Mouse (Mus musculus) heart, embryonic 13.5 days (tissue): ENCODE measurements around the gene Bri3bp. TPM values are rescaled to one million over a fixed set of nuclear protein-coding genes. Genes with fewer than 3 reads are reported as not detected.
A peak's percentile ranks its signal among the peaks of the same experiment; 100 is the strongest.
"Not testable (repeated sequence)": the region's sequence is repeated elsewhere in the genome, so short reads cannot be mapped to it uniquely, and the experiment has no call there.

ENCODE experiments used
- ATAC-seq: fragments of 200-750 bp; cut with Nextera tagmentation; 2 replicates; pipeline ENCODE4 v1.8.0; 2017; ENCODE audit warnings: moderate TSS enrichment; ENCODE audit not compliant: insufficient number of reproducible peaks, low FRiP score, low TSS enrichment; ENCODE audit errors: extremely low read depth
- H3K27ac ChIP-seq: fragments of 300-500 bp; sonication (generic); replicated peaks from 2 replicates; pipeline ENCODE4 v1.5.1; 2015; ENCODE audit warnings: moderate library complexity, mild to moderate bottlenecking, inconsistent platforms
- H3K27me3 ChIP-seq: fragments of 300-500 bp; sonication (generic); replicated peaks from 2 replicates; pipeline ENCODE4 v1.6.1; 2015; ENCODE audit warnings: mild to moderate bottlenecking, inconsistent platforms
- H3K36me3 ChIP-seq: fragments of 300-500 bp; sonication (generic); 2 replicates; pipeline ENCODE4 v1.6.1; 2015; ENCODE audit warnings: mild to moderate bottlenecking, inconsistent platforms
- H3K4me1 ChIP-seq: fragments of 300-500 bp; sonication (generic); 2 replicates; pipeline ENCODE4 v1.6.1; 2015; ENCODE audit warnings: inconsistent platforms
- H3K4me2 ChIP-seq: fragments of 300-500 bp; sonication (generic); 2 replicates; pipeline ENCODE4 v1.6.1; 2015; ENCODE audit warnings: inconsistent platforms, mild to moderate bottlenecking, moderate library complexity
- H3K4me3 ChIP-seq: fragments of 300-500 bp; sonication (generic); 2 replicates; pipeline ENCODE4 v1.5.1; 2015; ENCODE audit warnings: moderate library complexity, mild to moderate bottlenecking, inconsistent platforms
- H3K9ac ChIP-seq: fragments of 300-500 bp; sonication (generic); 2 replicates; pipeline ENCODE4 v1.6.1; 2015; ENCODE audit warnings: inconsistent platforms, mild to moderate bottlenecking, moderate library complexity
- H3K9me3 ChIP-seq: fragments of 300-500 bp; sonication (generic); 2 replicates; pipeline ENCODE4 v1.6.1; 2016; ENCODE audit warnings: inconsistent platforms
- WGBS: fragments of 180-500 bp; shearing (Covaris S2); methylation state at CpG from one replicate; pipeline ENCODE4 v1.1.7; 2015; ENCODE audit warnings: mixed read lengths; 5-methylcytosine and 5-hydroxymethylcytosine counted together
- polyA plus RNA-seq: library from polyadenylated mRNA; unstranded; fragments of >200 nt; fragmentation: Nextera tagmentation; extraction: Ambion mirVana; gene quantifications from 2 replicates; pipeline ENCODE4 v1.2.1, GENCODE M21; 2015

Bri3bp gene
- polyA plus RNA-seq, 1 experiment from 2014 or later = 35.8 TPM

DNA sequence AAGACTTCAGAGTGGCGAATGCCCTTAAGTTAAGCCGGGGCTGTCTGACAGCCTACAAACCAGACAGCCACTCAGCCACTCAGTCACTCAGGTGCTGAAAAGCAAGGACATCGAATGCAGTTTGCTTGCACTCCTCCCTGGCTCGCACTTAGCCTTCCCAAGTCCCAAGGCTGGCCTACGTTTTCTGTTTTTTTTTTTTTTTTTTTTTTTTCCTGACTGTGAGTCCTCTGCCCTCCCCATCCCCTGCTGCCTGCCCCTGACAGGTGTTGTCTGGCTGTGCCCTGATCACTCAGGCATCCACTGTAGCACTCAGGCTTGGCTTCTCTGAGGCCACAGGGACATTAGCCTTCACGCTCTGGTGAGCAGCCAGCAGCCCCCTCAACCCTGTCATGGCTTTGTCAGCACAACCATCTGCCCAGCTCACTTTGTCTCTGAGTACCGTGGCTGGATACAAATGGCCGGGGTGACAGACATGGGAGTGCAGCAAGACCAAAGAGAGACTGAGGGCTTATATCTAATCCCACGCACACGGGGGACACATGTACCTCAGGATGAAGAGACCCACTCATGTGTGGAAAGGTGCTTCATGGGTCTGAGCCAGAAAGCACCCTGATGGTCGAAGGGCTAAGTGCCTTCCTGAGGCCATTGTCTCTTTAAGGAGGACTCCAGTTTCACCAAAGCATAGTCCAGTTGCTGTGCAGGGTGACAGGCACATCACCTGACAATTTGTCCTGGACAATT, 46.2 kb downstream of the Bri3bp start:
- 69% methylated on average over 11 of the region's 11 CpGs for WGBS
- peak overlapping the region; percentile 33; the same call in 1 of the 2 replicates for H3K9ac ChIP-seq
- no peak overlapping the region for H3K27ac ChIP-seq
- no peaks in the 10 kb centered on the region for H3K9me3 ChIP-seq
- no peaks in the 10 kb centered on the region for H3K27me3 ChIP-seq
- peaks cover 54% of the 10 kb centered on the region for H3K36me3 ChIP-seq
- no peak overlapping the region for H3K4me3 ChIP-seq
- H3K4me1 ChIP-seq = peaks cover 9% of the 10 kb centered on the region
- ATAC-seq = no peak
- H3K4me2 ChIP-seq = no peak overlapping the region

- no peak overlapping the region; the same call in 1 of the 2 replicates for H3K9ac ChIP-seq
- no peaks in the 10 kb centered on the region for H3K27me3 ChIP-seq
- peaks cover 54% of the 10 kb centered on the region for H3K36me3 ChIP-seq
- no peaks in the 10 kb centered on the region for H3K9me3 ChIP-seq
- H3K4me1 ChIP-seq = peaks cover 9% of the 10 kb centered on the region
- H3K27ac ChIP-seq = no peak overlapping the region
- 54% methylated on average over 4 of the region's 4 CpGs for WGBS
- no peak overlapping the region for H3K4me2 ChIP-seq
- H3K4me3 ChIP-seq = no peak overlapping the region
- ATAC-seq = no peak
These were observed 46.7 kb downstream of the Bri3bp start for GRCm38 (mm10) chr5:125488116-125488455.

DNA sequence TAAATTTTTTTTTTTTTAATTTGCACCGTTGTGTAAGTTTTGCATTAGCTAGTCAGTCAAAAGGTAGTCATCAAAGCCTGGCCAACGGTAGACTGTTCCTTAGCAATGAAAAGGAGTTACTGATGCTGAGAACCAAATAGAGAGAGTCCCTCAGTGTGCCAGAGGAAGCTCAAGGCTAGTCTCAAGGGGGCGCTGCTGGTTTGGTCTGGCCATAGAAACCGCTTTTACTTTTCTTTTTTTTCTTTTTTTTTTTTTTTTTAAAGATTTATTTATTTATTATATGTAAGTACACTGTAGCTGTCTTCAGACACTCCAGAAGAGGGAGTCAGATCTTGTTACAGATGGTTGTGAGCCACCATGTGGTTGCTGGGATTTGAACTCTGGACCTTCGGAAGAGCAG, 47.6 kb downstream of the Bri3bp start:
- not testable (repeated sequence) for H3K4me3 ChIP-seq, H3K9ac ChIP-seq, H3K4me2 ChIP-seq, H3K27me3 ChIP-seq, H3K27ac ChIP-seq, ATAC-seq, H3K9me3 ChIP-seq, H3K4me1 ChIP-seq
- 86% methylated on average over 5 of the region's 5 CpGs for WGBS
- peaks cover 50% of the 10 kb centered on the region for H3K36me3 ChIP-seq

GRCm38 (mm10) chr5:125491107-125491506, 49.7 kb downstream of the Bri3bp start:
- Histone ChIP-seq H3K9ac (no peak overlapping the region), H3K4me3 (no peak overlapping the region), H3K36me3 (peaks cover 49% of the 10 kb centered on the region), H3K27ac (no peak overlapping the region), H3K9me3 (no peaks in the 10 kb centered on the region), H3K4me2 (no peak overlapping the region), H3K27me3 (no peaks in the 10 kb centered on the region), H3K4me1 (peaks cover 9% of the 10 kb centered on the region)
- ATAC-seq = no peak
- WGBS = 83% methylated on average over 10 of the region's 10 CpGs

GRCm38 (mm10) chr5:125492379-125493092, 51.2 kb downstream of the Bri3bp start:
- Histone ChIP-seq H3K9me3 (no peaks in the 10 kb centered on the region), H3K4me2 (no peak overlapping the region), H3K36me3 (peaks cover 45% of the 10 kb centered on the region), H3K27me3 (no peaks in the 10 kb centered on the region), H3K4me3 (no peak overlapping the region), H3K27ac (no peak overlapping the region), H3K9ac (no peak overlapping the region), H3K4me1 (peaks cover 8% of the 10 kb centered on the region)
- WGBS = 61% methylated on average over 17 of the region's 17 CpGs
- no peak for ATAC-seq

DNA sequence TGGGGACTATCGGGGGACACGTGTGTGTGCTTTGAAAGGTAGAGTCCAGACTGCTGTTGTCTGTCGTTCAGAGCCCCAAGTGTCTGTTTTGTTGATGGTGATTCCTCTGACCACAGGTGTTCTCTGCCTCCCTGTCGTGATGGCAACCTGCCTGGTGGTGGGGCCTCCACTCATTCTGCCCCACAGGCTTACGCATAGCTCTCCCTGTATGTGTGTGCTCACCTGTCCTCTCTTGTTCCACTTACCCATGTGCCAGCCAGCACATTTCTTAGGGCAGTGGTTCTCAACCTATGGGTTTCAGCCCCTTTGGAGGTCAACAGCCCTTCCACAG, 51.7 kb downstream of the Bri3bp start:
- Histone ChIP-seq H3K9me3 (no peaks in the 10 kb centered on the region), H3K27ac (no peak overlapping the region), H3K4me1 (peaks cover 3% of the 10 kb centered on the region), H3K27me3 (no peaks in the 10 kb centered on the region), H3K4me2 (no peak overlapping the region), H3K36me3 (peaks cover 45% of the 10 kb centered on the region), H3K9ac (no peak overlapping the region), H3K4me3 (no peak overlapping the region)
- no peak for ATAC-seq
- 71% methylated on average over 5 of the region's 5 CpGs for WGBS

DNA sequence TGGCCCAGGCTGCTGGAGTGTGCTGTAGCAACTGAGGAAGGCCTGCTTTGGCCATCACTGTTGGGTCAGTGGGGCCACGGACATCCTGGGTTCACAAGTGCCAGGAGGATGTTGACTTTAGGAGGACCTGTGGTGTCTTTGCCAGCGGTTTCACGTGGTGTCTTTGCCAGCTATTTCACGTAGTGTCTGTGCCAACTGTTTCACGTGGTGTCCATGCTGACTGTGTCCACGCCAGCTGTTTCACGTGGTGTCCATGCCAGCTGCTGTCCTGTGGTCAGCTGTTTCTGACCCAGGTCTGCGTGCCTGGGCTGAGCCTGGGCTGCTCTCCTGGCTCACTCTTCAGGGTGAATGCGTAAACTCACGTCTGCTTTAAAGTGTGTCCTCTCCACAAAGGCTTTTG, 54.3 kb downstream of the Bri3bp start:
- no peak overlapping the region for H3K9ac ChIP-seq
- no peaks in the 10 kb centered on the region for H3K4me1 ChIP-seq
- H3K27me3 ChIP-seq = no peaks in the 10 kb centered on the region
- no peak overlapping the region for H3K4me3 ChIP-seq
- WGBS = 79% methylated on average over 10 of the region's 10 CpGs
- ATAC-seq = no peak
- H3K4me2 ChIP-seq = no peak overlapping the region
- peaks cover 38% of the 10 kb centered on the region for H3K36me3 ChIP-seq
- H3K27ac ChIP-seq = no peak overlapping the region
- H3K9me3 ChIP-seq = no peaks in the 10 kb centered on the region

DNA sequence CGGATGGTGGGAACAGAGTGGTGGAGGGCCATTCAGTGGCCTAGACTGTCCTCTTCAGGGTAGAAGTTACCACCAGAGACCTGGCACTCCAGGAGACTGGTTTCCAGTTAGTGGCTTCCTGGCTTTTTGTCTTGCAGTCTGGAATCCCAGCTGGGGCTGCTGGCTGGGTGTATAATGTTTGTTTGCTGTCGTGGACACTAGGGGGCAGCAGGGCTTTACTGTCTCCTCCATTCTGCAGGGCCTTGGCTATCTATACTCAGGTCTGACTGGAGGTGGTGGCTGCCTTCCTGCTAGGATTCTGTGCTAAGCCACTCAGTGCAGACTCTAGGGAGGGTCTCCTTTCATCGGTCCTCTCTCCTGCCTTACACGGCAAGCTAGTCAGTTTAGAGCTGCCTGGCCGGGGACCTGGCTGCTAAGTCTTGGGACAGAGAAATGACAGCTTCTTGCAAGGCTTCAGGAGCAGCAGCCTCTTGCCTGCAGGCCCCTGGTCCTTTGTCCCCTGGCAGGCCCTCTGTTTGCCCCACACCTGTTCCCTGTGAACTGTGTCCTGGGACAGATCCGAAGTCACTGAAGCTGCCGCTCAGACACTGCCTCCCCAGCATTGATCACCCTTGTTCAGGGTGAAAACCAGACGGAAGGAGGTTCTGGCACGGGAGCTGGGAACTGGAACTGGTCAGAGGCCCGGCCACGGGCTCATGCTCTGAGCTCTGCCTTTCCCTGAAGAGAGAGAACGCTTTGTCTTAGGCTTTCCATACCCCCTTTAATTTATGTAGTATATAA, 56.6 kb downstream of the Bri3bp start:
- Histone ChIP-seq H3K4me1 (no peaks in the 10 kb centered on the region), H3K4me3 (no peak overlapping the region), H3K27ac (no peak overlapping the region), H3K27me3 (no peaks in the 10 kb centered on the region), H3K9ac (no peak overlapping the region), H3K4me2 (no peak overlapping the region), H3K9me3 (no peaks in the 10 kb centered on the region), H3K36me3 (peaks cover 23% of the 10 kb centered on the region)
- WGBS = 64% methylated on average over 12 of the region's 12 CpGs
- no peak for ATAC-seq

- no peaks in the 10 kb centered on the region for H3K27me3 ChIP-seq
- H3K4me1 ChIP-seq = no peaks in the 10 kb centered on the region
- ATAC-seq = no peak
- no peak overlapping the region for H3K9ac ChIP-seq
- no peaks in the 10 kb centered on the region for H3K9me3 ChIP-seq
- no peak overlapping the region for H3K4me3 ChIP-seq
- peaks cover 22% of the 10 kb centered on the region for H3K36me3 ChIP-seq
- no peak overlapping the region for H3K27ac ChIP-seq
- 86% methylated on average over 6 of the region's 6 CpGs for WGBS
- no peak overlapping the region for H3K4me2 ChIP-seq
These were observed 60.1 kb downstream of the Bri3bp start for GRCm38 (mm10) chr5:125501505-125501904.

GRCm38 (mm10) chr5:125502186-125502585, 60.8 kb downstream of the Bri3bp start:
- 48% methylated on average over 3 of the region's 3 CpGs for WGBS

DNA sequence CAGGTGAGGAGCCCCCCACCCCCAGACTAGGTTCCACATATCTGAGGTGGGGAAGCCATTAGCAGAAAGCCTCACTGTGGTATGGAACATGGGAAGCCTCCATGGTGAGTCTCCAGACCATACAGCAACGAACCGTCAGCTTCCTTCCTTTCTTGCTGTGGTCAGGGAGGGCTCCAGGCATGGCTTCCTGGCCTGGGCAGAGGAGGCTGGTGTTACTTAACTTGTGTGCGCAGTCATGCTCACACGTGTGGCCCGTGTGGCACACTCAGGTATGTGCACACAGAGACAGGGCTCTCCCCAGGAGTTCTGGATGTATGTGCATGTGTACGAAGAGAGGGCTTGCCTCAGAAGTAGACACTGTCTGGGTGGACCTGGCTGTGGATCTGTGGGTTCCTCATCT, 62.3 kb downstream of the Bri3bp start:
- whole genome bisulfite sequencing = 90% methylated on average over 6 of the region's 6 CpGs
- no peaks in the 10 kb centered on the region for H3K27me3 ChIP-seq
- ATAC-seq = no peak
- peaks cover 32% of the 10 kb centered on the region for H3K36me3 ChIP-seq
- no peak overlapping the region for H3K9ac ChIP-seq
- no peaks in the 10 kb centered on the region for H3K9me3 ChIP-seq
- H3K27ac ChIP-seq = no peak overlapping the region
- no peak overlapping the region for H3K4me2 ChIP-seq
- no peaks in the 10 kb centered on the region for H3K4me1 ChIP-seq
- no peak overlapping the region for H3K4me3 ChIP-seq

More at GRCm38 (mm10) chr5:125502186-125502585, 60.8 kb downstream of the Bri3bp start:
- no peak for ATAC-seq
- Histone ChIP-seq H3K36me3 (peaks cover 26% of the 10 kb centered on the region), H3K27ac (no peak overlapping the region), H3K27me3 (no peaks in the 10 kb centered on the region), H3K4me2 (no peak overlapping the region), H3K4me1 (no peaks in the 10 kb centered on the region), H3K9ac (no peak overlapping the region), H3K9me3 (no peaks in the 10 kb centered on the region), H3K4me3 (no peak overlapping the region)
